Mouse (Mus musculus) heart, postnatal 0 days (tissue): Measurements from ENCODE around the gene Tekt3.

Experiments
- CTCF ChIP-seq: IDR thresholded peaks from 2 replicates; pipeline ENCODE4 v1.5.1; 2016; ENCODE audit warnings: antibody characterized with exemption, control low read depth, low read depth
- EP300 ChIP-seq: IDR thresholded peaks from 2 replicates; pipeline ENCODE4 v1.6.1; 2016; ENCODE audit warnings: antibody characterized with exemption, low read depth

GRCm38 (mm10) chr11:63116652-63117051, 55.2 kb downstream of the Tekt3 start:
- TF ChIP-seq CTCF (no peak), EP300 (no peak)
